Mouse (Mus musculus): ENCODE measurements around the gene Far2.

DNA sequence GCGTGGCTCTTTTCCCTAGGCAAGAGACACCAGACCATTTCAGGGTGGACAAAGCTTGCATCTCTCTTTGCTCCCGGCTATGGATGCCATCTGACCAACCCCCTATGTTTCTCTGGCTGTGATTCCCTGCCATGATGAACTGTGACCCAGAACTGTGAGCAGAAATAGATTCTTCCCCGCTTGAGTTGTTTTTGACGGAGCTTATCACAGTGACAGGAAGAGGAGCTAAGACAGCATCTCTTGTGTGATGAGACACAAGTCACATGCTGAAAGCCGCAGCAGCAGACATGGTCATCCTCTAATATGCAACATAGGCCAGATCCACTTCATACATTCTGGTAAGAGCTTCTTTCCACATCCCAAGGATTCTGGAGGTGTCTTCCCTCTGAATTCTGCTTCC is 69.3 kb downstream of the Far2 start:
- TF ChIP-seq CTCF (IDR thresholded peaks at IDR 0.05; ENCODE audit: low read depth) = no peak
- TF ChIP-seq EP300 (IDR thresholded peaks at IDR 0.05; ENCODE audit: low read depth) = no peak
